Mouse (Mus musculus) lung, postnatal 36 days (tissue): ENCODE results near the gene Flt3l.
A peak's percentile ranks its signal among the peaks of the same experiment; 100 is the strongest.
"Not testable (repeated sequence)": the region's sequence is repeated elsewhere in the genome, so short reads cannot be mapped to it uniquely, and the experiment has no call there.

Source experiments
- DNase-seq: peaks from one replicate; pipeline ENCODE4 v3.0.0; 2022; ENCODE audit warnings: mixed read lengths

Gene Flt3l

GRCm38 (mm10) chr7:45141319-45141718, 5.1 kb upstream of the Flt3l start:
- DNase-seq: no peak

GRCm38 (mm10) chr7:45139904-45140723, 3.9 kb upstream of the Flt3l start:
- peak; percentile 27 for DNase-seq

- no peak for DNase-seq
These were observed 2.2 kb upstream of the Flt3l start for GRCm38 (mm10) chr7:45138403-45138802.

- no peak for DNase-seq
These were observed 1.2 kb upstream of the Flt3l start for GRCm38 (mm10) chr7:45137171-45138006.

GRCm38 (mm10) chr7:45135370-45135769, 862 bp downstream of the Flt3l start:
- no peak for DNase-seq

- peak; percentile 64 for DNase-seq
These were observed 1.6 kb downstream of the Flt3l start for GRCm38 (mm10) chr7:45134544-45135026.

- no peak for DNase-seq
These were observed 2.6 kb downstream of the Flt3l start for GRCm38 (mm10) chr7:45133446-45134159.

- DNase-seq: no peak
These were observed 4.4 kb downstream of the Flt3l start for GRCm38 (mm10) chr7:45131850-45132249.

- DNase-seq: no peak
These were observed 6.3 kb downstream of the Flt3l start for GRCm38 (mm10) chr7:45129776-45130512.

GRCm38 (mm10) chr7:45129318-45129717, 6.9 kb downstream of the Flt3l start:
- DNase-seq: peak; percentile 36

GRCm38 (mm10) chr7:45128624-45129246, 7.5 kb downstream of the Flt3l start, which contains the start of gene Rpl13a:
Gene Rpl13a (minus strand): TSS chr7:45128761.
- peak; percentile 100 for DNase-seq

GRCm38 (mm10) chr7:45127700-45128224, 8.5 kb downstream of the Flt3l start:
- DNase-seq: no peak

- DNase-seq: no peak
These were observed 9.2 kb downstream of the Flt3l start for GRCm38 (mm10) chr7:45126844-45127699.

GRCm38 (mm10) chr7:45126147-45126843, 9.9 kb downstream of the Flt3l start:
- no peak for DNase-seq

- DNase-seq: not testable (repeated sequence)
These were observed 10.6 kb downstream of the Flt3l start for GRCm38 (mm10) chr7:45125649-45126048.

GRCm38 (mm10) chr7:45125144-45125600, 11.1 kb downstream of the Flt3l start:
- DNase-seq: peak; percentile 50

- peak; percentile 100 for DNase-seq
These were observed 11.7 kb downstream of the Flt3l start, which contains the start of gene Rps11 for GRCm38 (mm10) chr7:45124224-45125143. Gene Rps11 (minus strand): TSS chr7:45124439.

GRCm38 (mm10) chr7:45123186-45123570, 13.1 kb downstream of the Flt3l start:
- DNase-seq: peak; percentile 57
